Mouse (Mus musculus) embryonic facial prominence, embryonic 14.5 days (tissue): Measurements from ENCODE around the gene Gtsf1l. TPM values are rescaled to one million over a fixed set of nuclear protein-coding genes. Genes with fewer than 3 reads are reported as not detected.

ENCODE experiments used
- ATAC-seq: fragments of 200-750 bp; cut with Nextera tagmentation; 2 replicates; pipeline ENCODE4 v1.8.0; 2017; ENCODE audit warnings: low read depth, moderate number of reproducible peaks, moderate TSS enrichment
- DNase-seq: peaks from one replicate; pipeline ENCODE4 v3.0.0-alpha.2; 2015; ENCODE audit warnings: low spot score
- H3K27ac ChIP-seq: fragments of 300-500 bp; sonication (generic); replicated peaks from 2 replicates; pipeline ENCODE4 v1.5.1; 2014; ENCODE audit warnings: low read depth, mild to moderate bottlenecking, low read length, moderate library complexity
- H3K27me3 ChIP-seq: fragments of 300-500 bp; sonication (generic); replicated peaks from 2 replicates; pipeline ENCODE4 v1.6.1; 2014; ENCODE audit warnings: low read length; ENCODE audit not compliant: control insufficient read depth, insufficient read depth
- H3K36me3 ChIP-seq: fragments of 300-500 bp; sonication (generic); 2 replicates; pipeline ENCODE4 v1.6.1; 2014; ENCODE audit warnings: low read length, mixed read lengths; ENCODE audit not compliant: control insufficient read depth, insufficient read depth
- H3K4me1 ChIP-seq: fragments of 300-500 bp; sonication (generic); 2 replicates; pipeline ENCODE4 v1.6.1; 2014; ENCODE audit warnings: antibody characterized with exemption, low read length; ENCODE audit not compliant: control insufficient read depth, insufficient read depth
- H3K4me2 ChIP-seq: fragments of 300-500 bp; sonication (generic); 2 replicates; pipeline ENCODE4 v1.6.1; 2014; ENCODE audit warnings: low read depth, mild to moderate bottlenecking, low read length, moderate library complexity, mixed read lengths
- H3K4me3 ChIP-seq: fragments of 300-500 bp; sonication (generic); 2 replicates; pipeline ENCODE4 v1.5.1; 2014; ENCODE audit warnings: low read depth, mild to moderate bottlenecking, low read length
- H3K9ac ChIP-seq: fragments of 300-500 bp; sonication (generic); 2 replicates; pipeline ENCODE4 v1.6.1; 2014; ENCODE audit warnings: low read depth, mild to moderate bottlenecking, low read length, moderate library complexity, mixed read lengths
- H3K9me3 ChIP-seq: fragments of 300-500 bp; sonication (generic); 2 replicates; pipeline ENCODE4 v1.6.1; 2016; ENCODE audit warnings: low read length; ENCODE audit not compliant: control insufficient read depth
- WGBS: fragments of 180-500 bp; shearing (Covaris S2); extraction: QIAGEN DNeasy Blood & Tissue Kit; methylation state at CpG from one replicate; pipeline ENCODE4 v1.1.7; 2014; 5-methylcytosine and 5-hydroxymethylcytosine counted together
- microRNA-seq: library from miRNA; unstranded; fragments of <30 nt; microRNA quantifications from one replicate; pipeline ENCODE4, GENCODE M21; 2016; ENCODE audit warnings: borderline number of aligned reads
- polyA plus RNA-seq: library from polyadenylated mRNA; unstranded; fragments of >200 nt; fragmentation: Nextera tagmentation; extraction: Ambion mirVana; gene quantifications from 2 replicates; pipeline ENCODE4 v1.2.1, GENCODE M21; 2014

Gtsf1l gene
- polyA plus RNA-seq, 1 experiment from 2014 or later: not detected

DNA sequence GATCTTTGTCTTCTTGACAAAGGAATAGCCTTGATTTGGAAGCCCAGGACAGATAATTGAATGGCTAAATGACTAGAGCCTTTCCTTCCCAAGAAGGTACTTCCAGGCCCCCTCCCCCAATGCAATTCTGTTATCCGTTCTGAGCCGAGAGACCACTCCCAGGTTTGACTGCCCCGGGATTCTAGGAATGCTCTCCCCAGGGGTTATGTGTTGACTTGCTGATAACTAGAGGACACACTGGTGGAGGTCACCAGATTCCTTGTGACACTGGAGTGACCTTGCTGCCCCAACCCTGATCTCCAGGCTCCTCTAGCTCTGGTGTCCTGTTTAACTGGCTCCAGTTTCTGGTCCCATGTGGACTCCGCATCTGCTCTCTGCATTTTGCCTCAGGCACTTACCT is 35.6 kb downstream of the Gtsf1l start:
- WGBS: 29% methylated on average over 4 of the region's 4 CpGs
- Histone ChIP-seq H3K4me2 (no peak overlapping the region), H3K4me1 (peaks cover 7% of the 10 kb centered on the region; the same call in 1 of the 2 replicates), H3K4me3 (no peak overlapping the region), H3K27me3 (no peaks in the 10 kb centered on the region), H3K36me3 (peaks cover 4% of the 10 kb centered on the region), H3K27ac (no peak overlapping the region), H3K9ac (no peak overlapping the region), H3K9me3 (no peaks in the 10 kb centered on the region)
- no peak for ATAC-seq
- no peak for DNase-seq

DNA sequence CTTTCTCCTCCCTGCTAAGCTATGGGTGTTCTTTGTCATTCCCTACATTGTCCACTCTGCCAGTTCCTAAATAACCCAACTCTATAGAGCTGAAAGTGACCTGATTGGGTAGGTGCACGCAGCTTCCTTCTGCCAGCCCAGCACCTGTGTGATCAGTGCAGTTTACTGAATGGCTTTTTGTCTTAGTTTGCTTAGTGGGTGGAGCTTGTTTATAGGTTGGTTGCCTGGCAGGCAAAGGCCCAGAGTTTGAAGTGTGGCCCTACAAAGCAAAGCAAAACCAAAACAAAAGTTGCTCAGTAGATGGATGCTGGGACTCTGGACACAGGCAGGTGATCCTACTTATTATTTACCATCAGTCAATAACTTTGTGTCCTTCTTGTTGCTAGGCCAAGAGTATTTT is 36.0 kb downstream of the Gtsf1l start:
- no peak overlapping the region for H3K4me2 ChIP-seq
- peaks cover 8% of the 10 kb centered on the region for H3K36me3 ChIP-seq
- whole genome bisulfite sequencing: 79% methylated on average over 1 of the region's 1 CpGs
- no peak overlapping the region for H3K4me3 ChIP-seq
- no peak overlapping the region for H3K9ac ChIP-seq
- DNase-seq (no peak), ATAC-seq (no peak)
- H3K9me3 ChIP-seq: no peaks in the 10 kb centered on the region
- peaks cover 7% of the 10 kb centered on the region; the same call in 1 of the 2 replicates for H3K4me1 ChIP-seq
- H3K27me3 ChIP-seq: no peaks in the 10 kb centered on the region
- no peak overlapping the region for H3K27ac ChIP-seq

DNA sequence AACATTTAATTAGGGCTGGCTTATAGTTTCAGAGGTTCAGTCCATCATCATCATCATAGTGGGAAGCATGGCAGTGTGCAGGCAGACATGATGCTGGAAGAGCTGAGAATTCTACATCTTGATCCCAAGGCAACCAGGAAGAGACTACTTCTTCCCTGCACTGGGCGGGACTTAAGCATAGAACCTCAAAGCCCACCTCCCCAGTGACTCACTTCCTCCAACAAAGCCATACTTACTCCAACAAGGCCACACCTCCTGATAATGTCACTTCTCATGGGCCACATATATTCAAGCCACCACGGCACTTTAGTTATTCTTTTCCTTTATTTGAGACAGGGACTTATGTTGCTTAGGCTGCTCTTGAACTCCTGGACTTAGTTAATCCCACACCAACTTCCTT is 38.5 kb downstream of the Gtsf1l start:
- Histone ChIP-seq H3K4me2 (no peak overlapping the region), H3K9me3 (no peaks in the 10 kb centered on the region), H3K27me3 (no peaks in the 10 kb centered on the region), H3K4me1 (no peaks in the 10 kb centered on the region), H3K36me3 (peaks cover 31% of the 10 kb centered on the region), H3K27ac (no peak overlapping the region), H3K4me3 (no peak overlapping the region), H3K9ac (no peak overlapping the region)
- WGBS: 86% methylated on average over 2 of the region's 2 CpGs
- ATAC-seq (no peak), DNase-seq (no peak)

DNA sequence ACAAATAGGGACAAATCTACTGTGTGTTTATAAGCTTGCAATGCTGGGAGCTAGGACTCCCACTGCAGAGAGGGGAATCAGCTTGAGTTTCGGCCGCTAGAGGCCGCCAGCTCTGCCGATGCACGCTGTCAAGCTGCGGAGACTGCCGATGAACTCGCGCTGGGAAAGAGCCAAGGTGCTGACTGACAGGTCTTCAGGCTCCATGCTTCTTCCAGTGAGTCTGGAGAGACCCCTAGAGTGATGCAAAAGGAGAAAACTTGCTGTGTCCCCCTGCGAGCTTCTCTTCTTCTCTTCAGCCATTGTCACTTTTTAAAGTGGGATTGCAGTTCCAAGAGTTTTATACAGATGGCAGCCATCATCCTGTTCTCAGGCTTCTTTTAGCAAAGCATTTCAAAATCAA is 39.5 kb downstream of the Gtsf1l start:
- Histone ChIP-seq H3K4me2 (peak overlapping the region; percentile 51), H3K27ac (no peak overlapping the region), H3K4me3 (peak overlapping the region; percentile 22; the same call in 1 of the 2 replicates), H3K9me3 (no peaks in the 10 kb centered on the region), H3K27me3 (no peaks in the 10 kb centered on the region), H3K9ac (no peak overlapping the region), H3K4me1 (no peaks in the 10 kb centered on the region), H3K36me3 (peaks cover 40% of the 10 kb centered on the region)
- peak; percentile 87 for DNase-seq
- 2% methylated on average over 10 of the region's 10 CpGs for WGBS
- peak; percentile 55; the same call in 1 of the 2 replicates for ATAC-seq

DNA sequence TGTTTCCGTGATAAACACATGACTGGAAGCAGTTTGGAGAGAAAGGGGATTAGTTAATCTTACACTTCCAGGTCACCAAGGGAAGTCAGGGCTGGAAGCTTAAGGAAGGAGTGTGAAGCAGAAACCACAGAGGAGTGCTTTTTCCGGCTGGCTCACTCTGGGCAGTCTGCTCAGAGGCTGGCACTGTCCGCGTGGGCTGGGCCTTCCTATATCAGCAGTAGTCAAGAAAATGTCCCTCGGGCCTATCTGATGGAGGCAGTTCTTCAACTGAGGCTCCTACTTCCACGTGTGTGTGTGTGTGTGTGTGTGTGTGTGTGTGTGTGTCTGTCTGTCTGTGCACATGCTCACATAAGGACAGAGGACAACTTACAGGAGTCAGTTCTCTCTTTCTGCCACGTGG is 47.7 kb downstream of the Gtsf1l start:
- no peak for ATAC-seq
- 83% methylated on average over 7 of the region's 7 CpGs for WGBS

More for the DNA sequence above, 47.7 kb downstream of the Gtsf1l start:
- Histone ChIP-seq H3K27me3 (no peaks in the 10 kb centered on the region), H3K9me3 (no peaks in the 10 kb centered on the region), H3K27ac (no peak overlapping the region), H3K4me2 (no peak overlapping the region), H3K4me1 (no peaks in the 10 kb centered on the region), H3K36me3 (peaks cover 86% of the 10 kb centered on the region), H3K9ac (no peak overlapping the region), H3K4me3 (no peak overlapping the region)
- no peak for DNase-seq

Small RNA genes within 50 kb of the gene (microRNA-seq; reads per million reads assigned to microRNA genes)
- gene Gm22174 (not detected), gene Mir7003 (not detected)

Other genes starting within 250 kb of the Gtsf1l start
- 173 and 201 TPM in 2 replicates for gene Srsf6, start 156.3 kb downstream of the Gtsf1l start, polyA plus RNA-seq
- gene L3mbtl1, start 144.4 kb downstream of the Gtsf1l start, polyA plus RNA-seq: 0.25 and 0.54 TPM in 2 replicates
- gene Sgk2, start 100.5 kb downstream of the Gtsf1l start, polyA plus RNA-seq: not detected in 2 replicates
- gene Ift52, start 70.5 kb downstream of the Gtsf1l start, polyA plus RNA-seq: 40.6 and 48.6 TPM in 2 replicates
- gene Mybl2, start 33.2 kb downstream of the Gtsf1l start, polyA plus RNA-seq: 16.0 and 16.1 TPM in 2 replicates
- 4.2 and 5.1 TPM in 2 replicates for gene Tox2, start 115.3 kb upstream of the Gtsf1l start, polyA plus RNA-seq